Mouse (Mus musculus): Measurements from ENCODE around the gene Pou3f1.

- no peak for TF ChIP-seq CTCF (IDR thresholded peaks at IDR 0.05; ENCODE audit: insufficient read depth, low read length)
- TF ChIP-seq POLR2A (IDR thresholded peaks at IDR 0.05; ENCODE audit: borderline replicate concordance, extremely low read depth, low read depth, low read length), result no peak
These were observed at the start of gene Pou3f1 for GRCm38 (mm10) chr4:124656518-124656853.
